Mouse (Mus musculus) intestine, embryonic 16.5 days (tissue): ENCODE data around the gene Sntb2. TPM values are rescaled to one million over a fixed set of nuclear protein-coding genes. Genes with fewer than 3 reads are reported as not detected.

Source experiments
- ATAC-seq: fragments of 200-750 bp; cut with Nextera tagmentation; 2 replicates; pipeline ENCODE4 v1.8.0; 2017; ENCODE audit warnings: moderate TSS enrichment, moderate library complexity
- H3K27ac ChIP-seq: fragments of 300-500 bp; sonication (generic); 2 replicates; pipeline ENCODE4 v1.5.1; 2014; ENCODE audit warnings: mild to moderate bottlenecking, low read length
- H3K27me3 ChIP-seq: fragments of 300-500 bp; sonication (generic); replicated peaks from 2 replicates; pipeline ENCODE4 v1.6.1; 2014; ENCODE audit warnings: low read length, control low read depth, mixed read lengths; ENCODE audit not compliant: control insufficient read depth, insufficient read depth
- H3K36me3 ChIP-seq: fragments of 300-500 bp; sonication (generic); 2 replicates; pipeline ENCODE4 v1.6.1; 2014; ENCODE audit warnings: low read length, control low read depth; ENCODE audit not compliant: control insufficient read depth, insufficient read depth
- H3K4me1 ChIP-seq: fragments of 300-500 bp; sonication (generic); 2 replicates; pipeline ENCODE4 v1.6.1; 2014; ENCODE audit warnings: low read length, control low read depth, mixed read lengths; ENCODE audit not compliant: control insufficient read depth, insufficient read depth
- H3K4me2 ChIP-seq: fragments of 300-500 bp; sonication (generic); 2 replicates; pipeline ENCODE4 v1.6.1; 2014; ENCODE audit warnings: low read depth, low read length, control low read depth
- H3K4me3 ChIP-seq: fragments of 300-500 bp; sonication (generic); 2 replicates; pipeline ENCODE4 v1.5.1; 2014; ENCODE audit warnings: mild to moderate bottlenecking, low read length
- H3K9ac ChIP-seq: fragments of 300-500 bp; sonication (generic); 2 replicates; pipeline ENCODE4 v1.6.1; 2014; ENCODE audit warnings: low read depth, low read length
- H3K9me3 ChIP-seq: fragments of 300-500 bp; sonication (generic); 2 replicates; pipeline ENCODE4 v1.6.1; 2016; ENCODE audit warnings: low read length, control low read depth; ENCODE audit not compliant: control insufficient read depth
- WGBS: fragments of 180-500 bp; shearing (Covaris S2); extraction: QIAGEN DNeasy Blood & Tissue Kit; methylation state at CpG from one replicate; pipeline ENCODE4 v1.1.7; 2014; 5-methylcytosine and 5-hydroxymethylcytosine counted together
- polyA plus RNA-seq: library from polyadenylated mRNA; unstranded; fragments of >200 nt; fragmentation: Nextera tagmentation; extraction: Ambion mirVana; gene quantifications from 2 replicates; pipeline ENCODE4 v1.2.1, GENCODE M21; 2015

Gene Sntb2
- polyA plus RNA-seq, 1 experiment from 2014 or later = 8.5 TPM

GRCm38 (mm10) chr8:106906635-106907034 is 28.9 kb upstream of the Sntb2 start:
- 92% methylated on average over 6 of the region's 6 CpGs for WGBS
- peaks cover 22% of the 10 kb centered on the region for H3K36me3 ChIP-seq
- H3K4me3 ChIP-seq = no peak overlapping the region

GRCm38 (mm10) chr8:106907450-106907849 is 28.1 kb upstream of the Sntb2 start:
- no peak overlapping the region for H3K27ac ChIP-seq
- no peaks in the 10 kb centered on the region for H3K4me1 ChIP-seq
- ATAC-seq = no peak
- no peak overlapping the region for H3K4me3 ChIP-seq
- H3K27me3 ChIP-seq = no peaks in the 10 kb centered on the region
- H3K9ac ChIP-seq = no peak overlapping the region
- H3K9me3 ChIP-seq = no peaks in the 10 kb centered on the region
- WGBS = 91% methylated on average over 6 of the region's 6 CpGs
- H3K36me3 ChIP-seq = peaks cover 20% of the 10 kb centered on the region
- no peak overlapping the region for H3K4me2 ChIP-seq

More at GRCm38 (mm10) chr8:106906635-106907034, 28.9 kb upstream of the Sntb2 start:
- Histone ChIP-seq H3K27me3 (no peaks in the 10 kb centered on the region), H3K4me2 (no peak overlapping the region), H3K27ac (no peak overlapping the region), H3K9ac (no peak overlapping the region), H3K9me3 (no peaks in the 10 kb centered on the region), H3K4me1 (no peaks in the 10 kb centered on the region)
- no peak for ATAC-seq

GRCm38 (mm10) chr8:106908291-106908690 is 27.3 kb upstream of the Sntb2 start:
- H3K9me3 ChIP-seq = no peaks in the 10 kb centered on the region
- ATAC-seq = no peak
- no peaks in the 10 kb centered on the region for H3K4me1 ChIP-seq
- H3K4me2 ChIP-seq = no peak overlapping the region
- 89% methylated on average over 7 of the region's 7 CpGs for WGBS
- H3K9ac ChIP-seq = no peak overlapping the region
- H3K36me3 ChIP-seq = peaks cover 23% of the 10 kb centered on the region
- H3K27ac ChIP-seq = no peak overlapping the region
- H3K27me3 ChIP-seq = no peaks in the 10 kb centered on the region
- no peak overlapping the region for H3K4me3 ChIP-seq

GRCm38 (mm10) chr8:106913631-106914030 is 21.9 kb upstream of the Sntb2 start:
- Histone ChIP-seq H3K9me3 (no peaks in the 10 kb centered on the region), H3K4me3 (no peak overlapping the region), H3K27ac (no peak overlapping the region), H3K4me2 (no peak overlapping the region), H3K4me1 (no peaks in the 10 kb centered on the region), H3K27me3 (no peaks in the 10 kb centered on the region), H3K9ac (no peak overlapping the region), H3K36me3 (peaks cover 27% of the 10 kb centered on the region)
- no peak for ATAC-seq
- 96% methylated on average over 10 of the region's 10 CpGs for WGBS

- Histone ChIP-seq H3K4me3 (no peak overlapping the region), H3K27me3 (no peaks in the 10 kb centered on the region), H3K27ac (no peak overlapping the region), H3K36me3 (peaks cover 32% of the 10 kb centered on the region), H3K9ac (no peak overlapping the region), H3K4me2 (no peak overlapping the region), H3K4me1 (no peaks in the 10 kb centered on the region), H3K9me3 (no peaks in the 10 kb centered on the region)
- no peak for ATAC-seq
- WGBS = 89% methylated on average over 8 of the region's 8 CpGs
These were observed 15.7 kb upstream of the Sntb2 start for GRCm38 (mm10) chr8:106919721-106920394.

- Histone ChIP-seq H3K36me3 (peaks cover 32% of the 10 kb centered on the region), H3K4me3 (no peak overlapping the region), H3K9ac (no peak overlapping the region), H3K4me1 (no peaks in the 10 kb centered on the region), H3K27ac (no peak overlapping the region), H3K9me3 (no peaks in the 10 kb centered on the region), H3K27me3 (no peaks in the 10 kb centered on the region), H3K4me2 (no peak overlapping the region)
- WGBS = 95% methylated on average over 5 of the region's 5 CpGs
- no peak for ATAC-seq
These were observed 15.2 kb upstream of the Sntb2 start for GRCm38 (mm10) chr8:106920395-106920741.

- no peaks in the 10 kb centered on the region; the same call in 1 of the 2 replicates for H3K4me1 ChIP-seq
- H3K4me3 ChIP-seq = no peak overlapping the region
- 82% methylated on average over 4 of the region's 4 CpGs for WGBS
- ATAC-seq = no peak
- peak overlapping the region; percentile 26; the same call in 1 of the 2 replicates for H3K27ac ChIP-seq
- H3K9me3 ChIP-seq = no peaks in the 10 kb centered on the region
- H3K27me3 ChIP-seq = no peaks in the 10 kb centered on the region
- no peak overlapping the region for H3K9ac ChIP-seq
- no peak overlapping the region for H3K4me2 ChIP-seq
- H3K36me3 ChIP-seq = peaks cover 14% of the 10 kb centered on the region
These were observed 11.5 kb upstream of the Sntb2 start for GRCm38 (mm10) chr8:106924057-106924456.

GRCm38 (mm10) chr8:106924904-106925349 is 10.6 kb upstream of the Sntb2 start:
- peak overlapping the region; percentile 26; the same call in 1 of the 2 replicates for H3K27ac ChIP-seq
- peaks cover 9% of the 10 kb centered on the region for H3K36me3 ChIP-seq
- no peak overlapping the region for H3K4me3 ChIP-seq
- WGBS = 61% methylated on average over 8 of the region's 8 CpGs
- H3K27me3 ChIP-seq = no peaks in the 10 kb centered on the region
- no peaks in the 10 kb centered on the region for H3K9me3 ChIP-seq
- no peak for ATAC-seq
- H3K4me2 ChIP-seq = no peak overlapping the region
- H3K9ac ChIP-seq = no peak overlapping the region
- no peaks in the 10 kb centered on the region; the same call in 1 of the 2 replicates for H3K4me1 ChIP-seq

- peaks cover 4% of the 10 kb centered on the region for H3K36me3 ChIP-seq
- no peaks in the 10 kb centered on the region for H3K27me3 ChIP-seq
- ATAC-seq = no peak
- H3K4me2 ChIP-seq = no peak overlapping the region
- H3K9ac ChIP-seq = no peak overlapping the region
- WGBS = 89% methylated on average over 4 of the region's 4 CpGs
- H3K4me1 ChIP-seq = no peaks in the 10 kb centered on the region; the same call in 1 of the 2 replicates
- H3K4me3 ChIP-seq = no peak overlapping the region
- no peak overlapping the region for H3K27ac ChIP-seq
- H3K9me3 ChIP-seq = no peaks in the 10 kb centered on the region
These were observed 10.1 kb upstream of the Sntb2 start for GRCm38 (mm10) chr8:106925446-106925845.

GRCm38 (mm10) chr8:106927247-106927646 is 8.3 kb upstream of the Sntb2 start:
- H3K4me3 ChIP-seq = no peak overlapping the region
- 0 out of 2 replicates have a peak, but pooled peaks cover 2% of the 10 kb centered on the region for H3K36me3 ChIP-seq
- ATAC-seq = no peak
- H3K4me1 ChIP-seq = peaks cover under 1% of the 10 kb centered on the region
- H3K9me3 ChIP-seq = no peaks in the 10 kb centered on the region
- H3K4me2 ChIP-seq = no peak overlapping the region
- H3K27me3 ChIP-seq = no peaks in the 10 kb centered on the region
- no peak overlapping the region for H3K9ac ChIP-seq
- WGBS = 55% methylated on average over 4 of the region's 4 CpGs
- no peak overlapping the region for H3K27ac ChIP-seq
